Mouse (Mus musculus): ENCODE measurements around the gene Fbxo9.
"Not testable (repeated sequence)": the region's sequence is repeated elsewhere in the genome, so short reads cannot be mapped to it uniquely, and the experiment has no call there.

The Fbxo9 gene

DNA sequence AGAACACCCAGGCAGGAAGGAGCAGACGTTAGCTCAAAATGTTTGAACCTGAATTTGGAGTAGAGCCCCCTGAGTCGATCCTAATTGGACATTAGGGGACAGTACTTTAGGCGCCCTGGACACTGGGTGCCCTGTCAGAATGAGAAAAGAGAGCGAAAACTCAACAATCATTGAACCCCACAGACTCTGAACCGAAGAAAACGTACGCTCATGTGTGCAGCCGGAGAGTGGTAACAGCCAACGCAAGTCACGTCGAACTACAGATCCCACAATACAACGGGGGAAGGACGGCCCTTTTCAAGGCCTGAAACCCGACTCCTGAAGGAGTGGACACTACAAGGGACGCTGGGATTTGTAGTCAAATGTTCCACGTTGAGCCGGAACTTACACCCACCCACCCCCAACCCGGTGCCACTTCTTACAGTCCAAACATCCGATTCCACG, at the start of gene Fbxo9, which contains the start of gene Ick:
Gene Fbxo9 (minus strand): TSS at position 270 of the 444 bp plus-strand sequence.
Gene Ick (plus strand): TSS at position 397 of the 444 bp plus-strand sequence.
- DNase-seq (ENCODE audit: low spot score), result peak; percentile 93

DNA sequence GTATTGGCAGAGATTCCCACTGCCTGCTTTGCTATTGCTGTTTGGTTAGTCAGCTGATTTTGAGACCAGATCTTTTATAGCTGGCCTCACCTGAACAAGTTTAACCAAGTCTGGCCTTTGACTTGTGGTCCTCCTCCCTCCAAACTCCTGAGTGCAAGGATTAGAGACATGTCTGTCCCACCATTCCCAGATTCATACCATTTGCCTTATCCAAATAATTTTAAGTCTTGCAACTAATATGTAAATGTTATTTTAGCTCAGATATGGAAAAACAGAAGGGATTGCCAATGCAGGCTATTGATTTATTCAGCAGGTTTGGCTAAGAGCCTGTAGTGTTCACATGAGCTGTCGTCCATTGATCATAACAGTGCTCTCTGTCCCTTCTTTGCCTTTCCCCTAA, 48.4 kb upstream of the Fbxo9 start:
- DNase-seq (ENCODE audit: low spot score), result no peak

DNA sequence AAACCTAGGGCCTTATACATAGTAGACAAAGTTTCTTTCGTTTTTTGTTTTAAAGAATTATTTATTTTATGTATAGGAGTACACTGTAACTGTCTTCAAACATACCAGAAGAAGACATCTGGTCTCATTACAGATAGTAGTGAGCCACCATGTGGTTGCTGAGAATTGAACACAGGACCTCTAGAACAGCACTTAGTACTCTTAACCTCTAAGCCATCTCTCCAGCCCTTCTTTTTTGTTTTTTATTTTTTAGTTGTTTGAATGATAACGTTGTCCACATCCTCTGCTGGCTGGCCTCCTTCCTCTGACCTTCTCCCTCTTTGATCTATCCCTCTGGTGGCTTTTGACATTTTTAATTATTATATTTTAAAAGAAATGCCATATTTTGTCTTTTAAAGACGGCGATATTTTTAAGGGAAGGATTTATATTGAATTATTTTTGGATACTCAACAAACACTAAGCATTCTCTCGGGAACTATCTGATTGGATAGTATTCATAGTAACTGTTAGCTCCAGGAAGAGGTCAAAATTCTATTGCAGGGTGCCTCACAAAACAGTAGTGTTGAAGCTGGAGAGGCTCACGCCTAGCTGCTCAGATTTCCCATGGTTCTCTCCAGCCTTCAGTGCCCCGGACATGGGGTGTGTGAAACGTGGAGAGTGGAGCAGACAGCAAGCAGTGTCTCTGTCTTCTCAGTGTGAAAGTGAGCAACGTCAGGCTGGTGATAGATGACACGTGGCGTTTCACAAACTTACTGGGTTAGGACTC, 45.5 kb upstream of the Fbxo9 start:
- DNase-seq (ENCODE audit: low spot score), result no peak

DNA sequence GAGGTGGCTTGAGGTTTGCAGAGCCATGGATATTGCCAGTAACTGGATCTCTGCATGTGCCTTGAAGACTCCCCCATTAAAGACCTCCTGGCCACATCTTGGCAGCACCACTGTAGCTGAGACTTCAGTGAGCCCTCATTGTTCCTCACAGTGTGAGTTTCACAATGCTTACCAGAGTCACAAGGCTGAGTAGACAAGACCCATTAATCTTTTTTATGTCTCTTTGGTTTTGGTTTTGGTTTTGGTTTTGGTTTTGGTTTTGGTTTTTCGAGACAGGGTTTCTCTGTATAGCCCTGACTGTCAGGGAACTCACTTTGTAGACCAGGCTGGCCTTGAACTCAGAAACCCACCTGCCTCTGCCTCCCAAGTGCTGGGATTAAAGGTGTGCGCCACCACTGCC, 40.9 kb upstream of the Fbxo9 start:
- DNase-seq (ENCODE audit: low spot score), result not testable (repeated sequence)

DNA sequence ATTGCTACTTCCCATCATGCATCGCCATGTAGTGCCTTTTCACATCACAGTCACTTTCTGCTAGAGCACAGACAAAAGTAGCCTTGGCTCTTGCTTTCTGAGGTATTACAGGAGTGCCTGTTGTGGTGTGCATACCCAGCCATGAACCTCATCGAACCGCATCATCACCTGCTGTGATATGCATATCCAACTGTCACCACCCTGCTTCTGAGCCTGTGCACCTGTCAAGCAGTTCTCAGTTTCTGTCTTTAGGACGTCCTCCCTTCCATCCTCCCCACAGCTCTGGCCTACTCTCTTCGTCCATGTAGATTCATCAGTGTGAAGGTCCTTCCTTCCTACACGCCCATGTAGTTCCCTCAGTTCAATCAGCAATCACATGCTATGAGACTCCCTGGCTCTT, 39.3 kb upstream of the Fbxo9 start:
- DNase-seq (ENCODE audit: low spot score), result no peak

DNA sequence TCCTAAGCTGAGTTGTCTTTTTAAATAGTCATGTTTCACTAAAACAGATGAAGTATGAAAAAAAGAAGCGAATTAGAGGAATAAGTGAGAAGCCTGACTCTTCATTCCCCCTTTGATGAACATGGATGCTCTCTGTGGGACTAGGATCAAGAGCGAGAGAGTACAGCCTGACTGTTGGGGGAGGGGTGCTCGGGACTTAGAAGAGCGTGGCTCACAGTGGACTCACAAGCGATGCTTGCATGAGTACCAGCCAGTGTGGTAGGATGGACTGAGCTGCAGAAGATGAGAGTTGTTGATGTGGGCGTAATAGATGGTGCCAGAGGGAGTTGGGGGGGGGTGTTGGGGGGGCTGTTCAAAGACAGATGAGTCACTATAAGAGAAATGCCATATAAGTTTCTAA, 37.8 kb upstream of the Fbxo9 start:
- no peak for DNase-seq (ENCODE audit: low spot score)

DNA sequence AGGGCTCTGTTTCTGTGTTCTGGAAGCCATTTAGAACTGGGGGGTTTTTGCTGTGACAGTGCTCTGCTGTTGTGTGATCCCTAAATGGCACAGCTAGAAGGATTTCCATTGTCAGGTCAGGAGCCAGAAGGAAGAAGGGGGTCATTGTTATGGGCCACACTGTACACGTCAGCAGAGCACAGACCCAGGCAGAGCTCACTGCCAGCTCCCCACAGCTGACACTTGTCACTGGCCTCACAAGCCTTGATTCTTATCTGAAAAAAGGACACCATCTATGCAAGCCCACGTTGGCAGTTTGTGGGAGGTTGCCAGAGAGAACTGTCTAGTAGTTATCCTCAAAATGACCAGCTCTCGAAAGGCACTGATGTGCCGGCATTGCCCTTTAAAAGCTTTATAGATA, 37.2 kb upstream of the Fbxo9 start:
- no peak for DNase-seq (ENCODE audit: low spot score)

DNA sequence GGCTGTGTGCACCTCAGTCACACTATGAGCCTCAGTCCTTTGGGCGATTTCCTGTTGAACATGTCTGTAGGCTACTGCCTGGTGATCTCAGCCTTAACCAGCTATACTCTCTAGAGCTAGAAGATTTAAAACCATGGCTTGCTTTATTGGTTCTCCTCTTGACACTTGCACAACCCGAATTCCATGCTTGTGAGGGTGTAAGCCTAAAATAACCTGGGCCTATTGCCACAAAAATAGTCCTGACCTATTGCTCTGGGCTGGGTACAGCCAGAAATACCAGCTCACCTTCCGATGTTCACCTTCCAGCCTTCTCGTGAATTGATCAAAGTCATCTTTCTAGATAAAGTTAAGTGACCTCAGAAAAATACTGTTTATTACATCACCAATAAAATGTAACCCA, 30.6 kb upstream of the Fbxo9 start:
- DNase-seq (ENCODE audit: low spot score), result no peak

DNA sequence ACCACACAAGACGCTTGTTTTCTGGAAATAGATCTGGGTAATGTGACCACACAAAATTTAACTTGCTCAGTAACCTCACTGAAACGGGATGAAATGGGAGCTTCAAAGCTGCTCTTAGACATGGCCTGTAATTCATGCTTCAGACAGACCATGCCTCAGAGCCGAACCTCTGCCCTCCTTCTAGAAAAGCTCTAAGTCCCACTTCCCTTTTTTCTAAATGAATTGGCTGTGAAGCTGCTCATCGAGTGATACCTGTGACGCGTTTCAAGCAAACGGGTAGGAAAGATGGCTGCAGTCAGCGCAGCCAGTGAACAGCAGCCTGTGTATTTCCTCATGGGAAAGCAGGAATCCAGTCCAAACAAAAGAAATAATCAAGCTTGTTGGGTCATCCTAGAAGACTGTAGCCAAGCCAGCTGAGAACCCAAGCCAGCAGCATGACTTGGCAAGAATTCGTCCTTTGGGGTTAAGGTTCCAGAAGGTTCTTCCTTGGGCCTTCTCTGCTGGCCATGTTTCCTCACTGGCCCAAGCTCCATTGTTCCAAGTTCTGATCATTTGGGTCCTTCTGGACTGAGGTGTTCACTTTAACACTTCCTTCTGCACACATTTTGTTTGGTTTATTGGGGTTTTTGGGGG, 29.3 kb upstream of the Fbxo9 start:
- no peak for DNase-seq (ENCODE audit: low spot score)

DNA sequence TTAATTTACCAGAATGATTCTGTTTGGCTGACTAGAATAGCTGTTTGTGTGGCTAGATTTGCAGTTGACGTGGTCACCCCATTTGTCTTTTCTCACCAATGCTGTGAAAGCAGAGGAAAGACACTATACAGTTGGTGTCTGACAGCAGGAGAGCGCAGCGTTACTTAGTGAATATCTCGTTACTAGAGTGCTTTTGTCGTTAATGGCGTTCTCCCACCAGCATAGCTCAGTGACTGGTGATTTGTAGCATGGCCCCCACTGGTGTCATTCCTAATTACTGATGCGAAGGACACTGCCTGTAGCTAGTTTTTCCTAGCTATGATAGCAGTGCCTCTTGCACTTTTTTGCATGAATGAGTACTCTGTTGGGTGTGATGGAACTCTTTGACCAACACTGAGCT, 26.8 kb upstream of the Fbxo9 start:
- no peak for DNase-seq (ENCODE audit: low spot score)

DNA sequence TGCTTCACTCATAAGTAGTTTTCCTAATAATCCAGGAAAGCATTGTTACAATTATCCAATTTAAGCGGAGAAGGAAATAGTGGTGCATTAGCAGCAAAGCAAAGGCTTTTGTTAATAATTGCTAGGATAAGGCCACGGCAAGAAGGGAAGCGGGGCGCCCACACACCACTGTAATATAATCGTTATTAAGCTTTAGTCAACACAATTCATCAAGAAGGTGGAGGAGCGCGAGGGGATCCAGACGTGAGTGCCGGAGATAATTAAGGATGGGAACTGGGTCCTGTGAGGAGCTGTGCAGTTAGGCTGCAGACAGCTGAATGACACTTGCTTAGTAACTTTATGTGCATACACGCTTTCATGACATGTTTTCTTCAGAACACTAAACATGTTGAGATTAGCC, 17.8 kb upstream of the Fbxo9 start:
- no peak for DNase-seq (ENCODE audit: low spot score)

DNA sequence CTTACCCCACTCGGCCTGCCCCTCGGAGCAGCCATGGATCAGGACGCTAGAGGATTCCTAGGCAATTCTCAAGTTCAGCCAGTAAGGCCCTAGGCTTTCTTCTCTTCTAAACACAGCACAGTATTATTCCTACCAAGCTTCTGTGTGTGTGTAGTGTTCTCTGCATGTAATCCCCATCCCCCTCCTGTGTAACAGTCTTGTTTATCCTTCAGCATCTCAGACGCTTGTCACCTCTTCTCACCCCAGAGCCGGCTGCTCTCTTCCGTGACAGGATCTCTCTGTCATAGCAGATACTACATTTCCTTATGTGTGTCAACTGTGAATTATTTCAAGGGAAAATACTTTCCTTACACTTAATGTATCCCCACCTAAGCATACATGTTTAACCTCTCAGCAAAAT, 17.1 kb upstream of the Fbxo9 start:
- no peak for DNase-seq (ENCODE audit: low spot score)

DNA sequence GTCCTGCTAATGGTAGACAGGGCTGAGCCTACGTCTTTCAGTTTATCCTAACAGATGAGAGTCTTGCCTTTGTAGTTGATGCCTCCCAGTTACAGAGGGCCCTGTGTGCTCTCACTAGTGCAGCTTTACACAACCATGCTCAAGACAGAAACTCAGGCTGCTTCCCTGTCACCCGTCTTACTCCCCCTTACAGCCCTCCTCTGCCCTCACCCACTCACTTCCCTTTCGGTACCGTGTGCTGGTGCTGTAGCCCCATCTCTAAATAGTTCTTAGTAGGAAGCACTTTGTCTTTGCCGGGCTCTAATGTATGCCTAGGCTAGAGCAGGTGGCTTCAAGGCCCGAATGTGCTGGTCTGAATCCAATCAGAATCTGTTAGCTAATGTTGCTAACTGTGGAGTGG, 15.4 kb upstream of the Fbxo9 start:
- DNase-seq (ENCODE audit: low spot score), result no peak

DNA sequence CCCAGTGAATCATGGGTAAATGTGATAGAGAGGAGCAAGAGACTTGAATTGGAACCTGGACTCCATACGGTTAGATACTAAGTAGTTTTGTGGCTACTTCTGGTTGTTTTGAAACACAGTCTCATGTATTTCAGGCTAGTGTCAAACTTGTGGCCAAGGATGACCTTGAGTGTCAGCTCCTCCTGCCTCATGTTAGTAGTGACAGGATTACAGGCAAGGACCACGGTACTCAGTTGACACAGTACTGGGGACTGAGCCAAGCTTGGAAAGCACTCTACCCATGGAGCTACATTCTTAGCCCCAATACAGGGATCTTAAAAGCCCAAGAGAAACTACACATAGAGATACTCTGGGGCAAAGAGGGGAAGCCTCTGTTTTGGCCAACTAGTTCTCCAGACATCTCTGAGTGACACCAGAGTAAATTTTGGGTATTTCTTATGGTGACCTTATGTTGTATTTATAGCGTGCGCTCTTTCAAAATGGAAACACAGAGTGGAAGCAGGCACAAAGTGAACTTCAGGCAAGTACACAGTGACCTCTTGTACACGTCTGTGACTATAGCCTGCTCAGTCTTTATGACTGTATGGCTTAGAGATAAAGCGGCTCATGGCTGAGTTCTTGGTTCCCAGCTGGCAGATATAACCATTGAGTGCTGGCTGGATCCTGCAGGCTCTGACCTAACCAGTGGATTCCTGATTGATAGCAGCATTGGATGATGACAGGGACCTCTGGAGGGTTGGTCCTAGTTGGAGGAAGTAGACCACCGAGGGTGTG, 14.3 kb upstream of the Fbxo9 start:
- DNase-seq (ENCODE audit: low spot score), result no peak

DNA sequence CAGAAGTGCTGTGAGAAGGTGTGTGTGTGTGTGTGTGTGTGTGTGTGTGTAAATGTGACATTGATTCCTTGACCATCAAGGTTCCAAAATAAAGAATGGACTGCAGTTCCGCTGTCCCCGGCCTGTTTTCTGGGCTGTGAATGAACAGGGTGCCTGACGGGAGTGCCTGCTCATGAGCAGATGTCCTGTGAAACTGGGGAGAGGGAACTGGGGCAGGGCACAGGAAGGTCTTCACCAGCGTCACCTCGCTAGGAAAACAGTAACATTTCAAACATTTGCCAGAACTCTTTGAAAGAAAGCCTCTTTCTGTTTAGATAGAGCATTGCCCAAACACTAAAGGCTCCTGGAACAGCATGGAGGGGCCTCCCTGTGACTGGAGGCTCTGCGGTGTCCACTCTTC, 13.1 kb upstream of the Fbxo9 start:
- DNase-seq (ENCODE audit: low spot score), result no peak

DNA sequence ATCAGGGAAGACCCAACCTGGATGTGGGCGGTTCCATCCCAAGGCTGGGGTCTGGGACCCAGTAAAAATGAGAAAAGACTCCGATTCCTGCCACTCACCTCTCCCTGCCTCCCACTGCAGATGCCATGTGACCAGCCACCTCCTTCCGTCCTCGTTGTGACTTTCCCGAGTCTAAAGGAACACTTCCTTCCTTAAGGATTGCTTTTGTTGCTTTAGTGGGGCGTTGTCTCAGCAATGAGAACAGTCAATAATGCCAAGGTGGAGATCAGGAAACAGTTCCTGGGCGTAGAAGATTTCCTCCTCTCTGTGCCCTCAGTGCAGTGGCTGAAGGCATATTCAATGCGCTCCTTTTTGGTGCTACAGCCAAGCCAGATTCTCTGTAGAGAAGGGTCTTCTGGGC, 12.5 kb upstream of the Fbxo9 start:
- DNase-seq (ENCODE audit: low spot score), result no peak

DNA sequence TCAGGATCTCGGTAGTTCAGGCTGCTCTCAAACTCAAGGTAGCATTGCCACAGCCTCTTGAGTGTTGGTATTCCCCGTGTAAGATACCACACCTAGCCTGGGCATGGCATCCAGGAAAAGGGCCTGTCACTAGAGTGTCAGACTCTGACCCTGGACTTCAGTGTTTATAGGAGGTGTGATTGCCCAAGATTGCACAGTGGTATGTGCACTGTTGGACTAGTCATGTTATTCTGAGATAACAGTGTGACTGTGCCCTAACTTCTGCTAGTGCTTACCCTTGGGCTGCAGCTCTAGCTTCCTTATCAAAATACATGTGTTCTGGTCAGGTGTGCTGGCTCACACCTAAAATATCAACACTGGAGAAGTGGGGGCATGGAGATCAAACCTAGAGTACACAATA, 8.8 kb upstream of the Fbxo9 start:
- no peak for DNase-seq (ENCODE audit: low spot score)

DNA sequence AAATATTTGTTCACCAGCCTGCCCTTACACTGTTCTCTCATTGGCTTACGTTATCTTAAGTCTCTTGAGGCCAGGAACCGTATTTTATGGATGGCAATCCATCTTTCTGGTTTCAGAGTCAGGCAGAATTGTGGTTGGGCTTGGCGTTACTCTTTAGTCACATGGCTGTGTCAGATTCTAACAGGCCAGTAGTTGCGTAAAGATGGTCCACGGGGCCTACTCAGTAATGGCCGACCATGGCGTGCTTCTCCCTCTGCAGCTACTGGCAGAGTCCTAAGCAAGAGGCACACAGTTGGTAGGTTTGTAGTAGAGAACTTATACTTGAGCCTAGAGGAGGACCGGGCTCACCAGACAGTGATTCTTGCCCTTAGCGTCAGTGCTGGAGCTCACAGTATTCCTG, 6.9 kb upstream of the Fbxo9 start:
- no peak for DNase-seq (ENCODE audit: low spot score)

DNA sequence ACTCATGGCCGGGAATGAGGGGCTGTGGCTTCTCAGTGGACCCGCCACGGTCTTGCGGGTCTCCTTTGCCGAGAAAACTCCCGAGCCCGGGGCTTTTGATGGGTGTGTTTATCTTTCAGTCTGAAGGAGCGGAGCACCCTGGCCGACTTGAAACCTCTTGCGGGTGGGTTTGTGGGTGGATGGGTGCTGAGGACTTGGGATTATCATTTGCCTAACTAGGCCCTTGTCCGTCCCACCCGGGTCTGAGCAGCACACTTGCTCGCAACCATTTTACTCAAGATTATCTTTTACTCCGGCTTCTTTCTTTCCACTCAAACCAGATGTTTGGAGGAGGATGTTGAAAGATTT, 4.6 kb upstream of the Fbxo9 start:
- no peak for DNase-seq (ENCODE audit: low spot score)

DNA sequence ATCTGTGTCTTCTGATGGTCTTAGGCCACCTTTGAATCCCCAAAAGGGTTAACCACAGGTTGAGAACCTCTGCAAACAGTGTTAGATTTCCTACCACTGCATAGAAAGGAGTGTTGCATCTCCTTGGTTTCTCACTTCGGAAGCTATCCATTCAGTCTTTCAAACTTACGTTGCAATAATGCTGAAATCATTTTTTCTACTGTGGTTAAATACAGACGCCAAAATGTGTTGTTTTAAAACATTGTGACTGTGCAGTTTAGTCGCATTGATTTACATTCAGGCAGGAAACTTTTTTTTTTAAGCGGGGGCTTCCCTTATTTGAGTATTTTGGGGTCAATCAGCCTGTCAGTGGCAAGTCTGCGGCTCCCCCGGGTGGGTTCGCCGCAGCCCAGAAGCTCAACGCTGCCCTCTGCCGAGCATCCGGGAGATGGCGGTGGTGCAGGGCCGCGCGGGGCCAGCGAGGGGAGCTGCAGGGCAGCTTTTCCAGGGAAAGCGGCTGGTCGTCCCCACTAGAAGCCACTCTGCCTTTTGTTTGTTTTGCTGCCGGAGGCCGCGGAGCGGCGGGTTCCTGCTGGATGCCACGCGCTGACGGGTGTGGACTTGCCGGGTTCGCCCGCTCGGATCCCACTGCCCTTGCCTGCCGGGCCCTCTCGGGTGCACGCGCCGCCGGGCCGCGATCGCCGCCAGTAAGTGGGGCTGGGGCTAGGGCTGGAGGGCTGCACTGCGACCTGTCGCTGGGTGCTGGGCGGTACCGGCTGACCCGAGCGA, 4.1 kb upstream of the Fbxo9 start:
- DNase-seq (ENCODE audit: low spot score), result peak; percentile 79

DNA sequence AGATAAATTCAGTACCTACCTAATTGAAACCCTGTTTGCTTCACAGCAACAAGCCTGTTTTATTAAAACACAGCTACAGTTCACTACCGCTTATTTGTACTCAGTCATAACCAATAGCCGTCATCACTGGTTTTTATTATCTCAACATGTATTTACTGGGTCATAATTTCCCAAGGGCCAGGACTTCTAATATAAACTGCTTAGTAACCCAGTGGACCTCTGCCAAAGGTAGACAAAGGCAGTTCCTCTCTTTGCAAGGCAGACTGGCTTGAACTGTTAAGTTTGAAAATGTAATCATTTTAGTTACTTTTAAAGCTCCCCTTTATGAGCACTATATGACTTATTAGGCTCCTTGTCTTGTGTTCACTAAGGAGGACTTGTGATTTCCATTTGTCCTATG, 2.6 kb upstream of the Fbxo9 start:
- no peak for DNase-seq (ENCODE audit: low spot score)

DNA sequence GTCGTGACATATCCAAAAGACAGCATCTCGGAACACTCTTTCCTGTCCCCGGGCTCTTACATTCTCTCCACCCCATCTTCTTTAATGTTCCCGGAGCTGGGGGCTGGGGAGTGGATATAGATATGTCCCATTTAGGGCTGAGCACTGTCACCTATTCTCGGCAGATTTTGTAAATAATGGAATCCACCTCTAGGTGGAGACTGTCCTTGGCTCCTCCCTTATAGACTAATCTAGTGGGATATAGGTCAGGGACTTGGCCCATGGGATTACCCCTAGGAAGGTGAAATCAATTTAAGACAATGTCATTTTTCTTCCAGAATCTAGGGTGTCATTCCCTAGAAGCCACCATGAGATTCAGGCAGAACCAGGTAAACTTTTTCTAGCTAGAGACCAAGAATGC, 791 bp upstream of the Fbxo9 start:
- DNase-seq (ENCODE audit: low spot score), result peak; percentile 60
